Mouse (Mus musculus): ENCODE measurements around the gene Tmem178. TPM values are rescaled to one million over a fixed set of nuclear protein-coding genes. Genes with fewer than 3 reads are reported as not detected.

Tmem178 gene
- polyA plus RNA-seq, 1 experiment from 2014 or later, result 43.4 TPM

DNA sequence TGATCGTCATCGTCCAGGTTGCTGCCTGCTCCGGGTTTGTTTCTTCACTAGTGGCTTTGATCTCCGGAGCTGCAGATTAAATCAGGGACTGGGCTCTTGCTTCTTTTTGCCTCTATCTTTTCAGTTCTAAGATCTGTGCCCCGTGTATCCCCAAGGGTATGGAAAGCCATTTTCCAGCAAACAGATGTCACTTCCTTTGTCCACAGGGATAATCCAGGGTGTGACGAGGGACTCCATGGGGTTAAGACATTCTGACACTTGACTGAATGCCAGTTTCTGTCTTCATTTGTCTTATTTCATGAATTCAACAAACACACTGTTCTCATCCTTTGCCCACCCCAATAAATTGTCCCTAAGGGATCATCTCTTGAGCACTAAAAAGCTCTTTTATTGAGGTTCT is 54.5 kb downstream of the Tmem178 start:
- no peaks in the 10 kb centered on the region for H3K9me3 ChIP-seq (replicated peaks; ENCODE audit: control insufficient read depth, low read length)
- no peak overlapping the region for H3K27ac ChIP-seq (ENCODE audit: low read depth, low read length)
- H3K36me3 ChIP-seq (ENCODE audit: control insufficient read depth, insufficient read depth, low read length), result peaks cover 9% of the 10 kb centered on the region; the same call in 1 of the 2 replicates
- no peak for DNase-seq (ENCODE audit: low spot score)
- H3K9ac ChIP-seq (ENCODE audit: low read length), result no peak overlapping the region
- ATAC-seq, result no peak
- no peaks in the 10 kb centered on the region for H3K27me3 ChIP-seq (replicated peaks; ENCODE audit: control insufficient read depth, insufficient read depth, low read length)
- 48% methylated on average over 6 of the region's 6 CpGs for WGBS
- no peak overlapping the region for H3K4me2 ChIP-seq (ENCODE audit: low read length)
- H3K4me1 ChIP-seq (ENCODE audit: control insufficient read depth, insufficient read depth, low read length), result no peaks in the 10 kb centered on the region
- no peak overlapping the region for H3K4me3 ChIP-seq (ENCODE audit: low read depth, low read length)

DNA sequence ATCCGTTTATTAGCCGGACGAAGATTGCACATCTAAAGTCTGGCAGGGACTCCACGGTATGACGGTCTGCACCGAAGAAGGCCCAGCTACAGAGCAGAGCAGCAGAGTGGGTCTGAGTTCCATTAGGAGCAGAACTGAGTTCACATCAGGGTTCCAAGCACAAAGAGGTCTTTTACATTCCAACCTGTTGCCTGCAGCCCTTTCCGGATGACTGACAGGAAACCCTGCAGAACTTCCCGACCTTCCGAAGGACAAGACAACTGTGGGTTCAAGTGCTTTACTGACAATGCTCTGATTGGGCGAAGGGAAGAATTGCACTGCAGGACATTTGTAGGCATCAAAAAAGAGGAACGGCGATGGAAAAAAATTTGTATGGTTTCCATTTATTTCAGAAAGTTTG is 56.6 kb downstream of the Tmem178 start:
- Histone ChIP-seq H3K4me3 (ENCODE audit: low read depth, low read length) (no peak overlapping the region), H3K27me3 (replicated peaks; ENCODE audit: control insufficient read depth, insufficient read depth, low read length) (no peaks in the 10 kb centered on the region), H3K9ac (ENCODE audit: low read length) (no peak overlapping the region), H3K9me3 (replicated peaks; ENCODE audit: control insufficient read depth, low read length) (no peaks in the 10 kb centered on the region), H3K4me2 (ENCODE audit: low read length) (no peak overlapping the region), H3K36me3 (ENCODE audit: control insufficient read depth, insufficient read depth, low read length) (peaks cover 9% of the 10 kb centered on the region; the same call in 1 of the 2 replicates), H3K4me1 (ENCODE audit: control insufficient read depth, insufficient read depth, low read length) (peaks cover 2% of the 10 kb centered on the region; the same call in 1 of the 2 replicates), H3K27ac (ENCODE audit: low read depth, low read length) (no peak overlapping the region)
- ATAC-seq, result no peak
- WGBS, result 83% methylated on average over 12 of the region's 12 CpGs
- DNase-seq (ENCODE audit: low spot score), result no peak

DNA sequence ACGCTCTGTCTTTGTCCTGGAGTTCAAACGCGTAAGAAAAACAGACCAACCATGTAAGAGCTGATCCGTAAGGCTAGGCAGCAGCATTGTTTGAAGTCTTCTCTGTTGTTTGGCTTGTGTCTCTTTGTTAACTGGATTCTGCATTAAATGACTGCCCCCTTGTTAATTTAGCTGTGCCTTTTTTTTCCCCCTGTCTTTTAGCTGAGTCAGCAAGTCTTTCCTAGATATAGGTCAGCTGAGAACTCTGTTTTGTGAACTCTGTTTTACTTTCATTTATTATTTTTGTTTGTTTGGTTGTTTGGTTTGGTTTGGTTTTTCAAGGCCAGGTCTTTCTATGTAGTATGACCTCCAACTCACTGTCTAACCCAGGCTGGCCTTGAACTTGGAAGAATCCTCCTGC is 57.2 kb downstream of the Tmem178 start:
- Histone ChIP-seq H3K9me3 (replicated peaks; ENCODE audit: control insufficient read depth, low read length) (no peaks in the 10 kb centered on the region), H3K4me2 (ENCODE audit: low read length) (no peak overlapping the region), H3K9ac (ENCODE audit: low read length) (no peak overlapping the region), H3K27ac (ENCODE audit: low read depth, low read length) (no peak overlapping the region), H3K36me3 (ENCODE audit: control insufficient read depth, insufficient read depth, low read length) (peaks cover 9% of the 10 kb centered on the region; the same call in 1 of the 2 replicates), H3K4me3 (ENCODE audit: low read depth, low read length) (no peak overlapping the region), H3K27me3 (replicated peaks; ENCODE audit: control insufficient read depth, insufficient read depth, low read length) (no peaks in the 10 kb centered on the region), H3K4me1 (ENCODE audit: control insufficient read depth, insufficient read depth, low read length) (peaks cover 2% of the 10 kb centered on the region; the same call in 1 of the 2 replicates)
- ATAC-seq (no peak), DNase-seq (ENCODE audit: low spot score) (no peak)
- WGBS, result 68% methylated on average over 4 of the region's 4 CpGs

GRCm38 (mm10) chr17:81002130-81002529 is 57.7 kb downstream of the Tmem178 start:
- Histone ChIP-seq H3K4me1 (ENCODE audit: control insufficient read depth, insufficient read depth, low read length) (peaks cover 2% of the 10 kb centered on the region; the same call in 1 of the 2 replicates), H3K27ac (ENCODE audit: low read depth, low read length) (no peak overlapping the region), H3K9ac (ENCODE audit: low read length) (no peak overlapping the region), H3K4me3 (ENCODE audit: low read depth, low read length) (no peak overlapping the region), H3K9me3 (replicated peaks; ENCODE audit: control insufficient read depth, low read length) (no peaks in the 10 kb centered on the region), H3K4me2 (ENCODE audit: low read length) (no peak overlapping the region), H3K27me3 (replicated peaks; ENCODE audit: control insufficient read depth, insufficient read depth, low read length) (no peaks in the 10 kb centered on the region), H3K36me3 (ENCODE audit: control insufficient read depth, insufficient read depth, low read length) (peaks cover 9% of the 10 kb centered on the region; the same call in 1 of the 2 replicates)
- whole genome bisulfite sequencing, result 89% methylated on average over 5 of the region's 5 CpGs
- ATAC-seq (no peak), DNase-seq (ENCODE audit: low spot score) (no peak)

DNA sequence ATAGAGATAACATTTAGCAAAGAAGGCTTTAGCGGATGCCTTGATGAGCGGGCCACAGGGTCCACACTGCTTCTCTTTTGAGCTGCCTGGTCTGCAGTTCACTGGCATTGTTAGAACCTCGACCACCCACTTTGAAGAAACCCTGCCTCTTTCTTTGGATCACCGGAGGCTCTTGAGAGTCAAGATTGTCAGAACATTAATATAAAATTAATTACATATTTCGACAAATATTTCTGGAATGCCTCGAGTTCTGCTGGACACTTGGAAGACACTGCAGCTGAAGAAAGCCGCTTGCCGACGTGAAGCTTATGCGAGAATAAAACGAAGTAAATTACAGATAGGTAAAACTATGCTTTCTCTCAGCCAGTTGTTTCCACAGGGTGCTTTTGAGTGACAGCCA is 60.0 kb downstream of the Tmem178 start:
- no peak overlapping the region for H3K4me2 ChIP-seq (ENCODE audit: low read length)
- H3K36me3 ChIP-seq (ENCODE audit: control insufficient read depth, insufficient read depth, low read length), result peaks cover 9% of the 10 kb centered on the region; the same call in 1 of the 2 replicates
- no peak overlapping the region for H3K4me3 ChIP-seq (ENCODE audit: low read depth, low read length)
- no peak overlapping the region for H3K9ac ChIP-seq (ENCODE audit: low read length)
- H3K9me3 ChIP-seq (replicated peaks; ENCODE audit: control insufficient read depth, low read length), result no peaks in the 10 kb centered on the region
- ATAC-seq, result no peak
- no peak overlapping the region for H3K27ac ChIP-seq (ENCODE audit: low read depth, low read length)
- WGBS, result 82% methylated on average over 11 of the region's 11 CpGs
- DNase-seq (ENCODE audit: low spot score), result no peak
- H3K27me3 ChIP-seq (replicated peaks; ENCODE audit: control insufficient read depth, insufficient read depth, low read length), result no peaks in the 10 kb centered on the region
- H3K4me1 ChIP-seq (ENCODE audit: control insufficient read depth, insufficient read depth, low read length), result peaks cover 2% of the 10 kb centered on the region; the same call in 1 of the 2 replicates

- peaks cover 9% of the 10 kb centered on the region; the same call in 1 of the 2 replicates for H3K36me3 ChIP-seq (ENCODE audit: control insufficient read depth, insufficient read depth, low read length)
- ATAC-seq (no peak), DNase-seq (ENCODE audit: low spot score) (peak; percentile 34)
- H3K9me3 ChIP-seq (replicated peaks; ENCODE audit: control insufficient read depth, low read length), result no peaks in the 10 kb centered on the region
- no peak overlapping the region for H3K27ac ChIP-seq (ENCODE audit: low read depth, low read length)
- H3K4me1 ChIP-seq (ENCODE audit: control insufficient read depth, insufficient read depth, low read length), result peaks cover 2% of the 10 kb centered on the region; the same call in 1 of the 2 replicates
- no peak overlapping the region for H3K4me3 ChIP-seq (ENCODE audit: low read depth, low read length)
- no peak overlapping the region for H3K9ac ChIP-seq (ENCODE audit: low read length)
- no peak overlapping the region for H3K4me2 ChIP-seq (ENCODE audit: low read length)
- 29% methylated on average over 8 of the region's 8 CpGs for WGBS
- H3K27me3 ChIP-seq (replicated peaks; ENCODE audit: control insufficient read depth, insufficient read depth, low read length), result no peaks in the 10 kb centered on the region
These were observed 60.9 kb downstream of the Tmem178 start for GRCm38 (mm10) chr17:81005292-81005691.

DNA sequence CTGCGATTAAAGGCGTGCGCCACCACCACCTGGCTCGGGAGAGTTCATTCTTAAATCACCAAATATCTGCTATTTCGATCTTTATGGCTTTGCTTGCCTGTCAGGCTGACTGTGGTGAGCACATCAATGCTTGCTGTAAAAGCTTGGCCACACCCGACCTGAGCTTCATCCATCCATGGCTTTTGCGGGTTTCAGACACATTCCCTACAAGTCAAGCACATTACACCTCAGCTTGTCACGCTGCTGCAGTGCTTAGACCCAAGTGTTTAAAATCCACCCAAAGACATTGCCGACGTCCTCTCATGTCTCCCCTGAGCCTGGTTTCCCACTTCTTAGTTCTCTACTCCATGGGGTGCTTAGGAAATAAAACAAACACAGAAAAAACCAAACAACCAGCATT is 64.7 kb downstream of the Tmem178 start:
- peaks cover 2% of the 10 kb centered on the region; the same call in 1 of the 2 replicates for H3K4me1 ChIP-seq (ENCODE audit: control insufficient read depth, insufficient read depth, low read length)
- ATAC-seq (no peak), DNase-seq (ENCODE audit: low spot score) (no peak)
- H3K36me3 ChIP-seq (ENCODE audit: control insufficient read depth, insufficient read depth, low read length), result no peaks in the 10 kb centered on the region
- H3K9ac ChIP-seq (ENCODE audit: low read length), result no peak overlapping the region
- no peak overlapping the region for H3K27ac ChIP-seq (ENCODE audit: low read depth, low read length)
- H3K27me3 ChIP-seq (replicated peaks; ENCODE audit: control insufficient read depth, insufficient read depth, low read length), result no peaks in the 10 kb centered on the region
- no peak overlapping the region for H3K4me2 ChIP-seq (ENCODE audit: low read length)
- no peak overlapping the region for H3K4me3 ChIP-seq (ENCODE audit: low read depth, low read length)
- WGBS, result 91% methylated on average over 10 of the region's 10 CpGs
- no peaks in the 10 kb centered on the region for H3K9me3 ChIP-seq (replicated peaks; ENCODE audit: control insufficient read depth, low read length)

- Histone ChIP-seq H3K9me3 (replicated peaks; ENCODE audit: control insufficient read depth, low read length) (no peaks in the 10 kb centered on the region), H3K27ac (ENCODE audit: low read depth, low read length) (peak overlapping the region; percentile 28; the same call in 1 of the 2 replicates), H3K9ac (ENCODE audit: low read length) (no peak overlapping the region), H3K36me3 (ENCODE audit: control insufficient read depth, insufficient read depth, low read length) (no peaks in the 10 kb centered on the region), H3K4me3 (ENCODE audit: low read depth, low read length) (no peak overlapping the region), H3K4me1 (ENCODE audit: control insufficient read depth, insufficient read depth, low read length) (no peaks in the 10 kb centered on the region; the same call in 1 of the 2 replicates), H3K27me3 (replicated peaks; ENCODE audit: control insufficient read depth, insufficient read depth, low read length) (no peaks in the 10 kb centered on the region), H3K4me2 (ENCODE audit: low read length) (no peak overlapping the region)
- peak; percentile 35 for DNase-seq (ENCODE audit: low spot score)
- peak; percentile 33; the same call in 1 of the 2 replicates for ATAC-seq
- 51% methylated on average over 3 of the region's 3 CpGs for WGBS
These were observed 65.8 kb downstream of the Tmem178 start for GRCm38 (mm10) chr17:81010199-81010598.

- H3K27ac ChIP-seq (ENCODE audit: low read depth, low read length), result peak overlapping the region; percentile 28; the same call in 1 of the 2 replicates
- WGBS, result 77% methylated on average over 18 of the region's 18 CpGs
- no peaks in the 10 kb centered on the region for H3K27me3 ChIP-seq (replicated peaks; ENCODE audit: control insufficient read depth, insufficient read depth, low read length)
- no peaks in the 10 kb centered on the region for H3K36me3 ChIP-seq (ENCODE audit: control insufficient read depth, insufficient read depth, low read length)
- no peaks in the 10 kb centered on the region for H3K4me1 ChIP-seq (ENCODE audit: control insufficient read depth, insufficient read depth, low read length)
- H3K9ac ChIP-seq (ENCODE audit: low read length), result no peak overlapping the region
- H3K4me3 ChIP-seq (ENCODE audit: low read depth, low read length), result no peak overlapping the region
- DNase-seq (ENCODE audit: low spot score), result peak; percentile 59
- H3K9me3 ChIP-seq (replicated peaks; ENCODE audit: control insufficient read depth, low read length), result no peaks in the 10 kb centered on the region
- ATAC-seq, result peak; percentile 64; the same call in 1 of the 2 replicates
- no peak overlapping the region for H3K4me2 ChIP-seq (ENCODE audit: low read length)
These were observed 66.6 kb downstream of the Tmem178 start for GRCm38 (mm10) chr17:81010844-81011685.

All from forebrain, embryonic 14.5 days (tissue).